Comparison of ENCODE assay signal across 23 mouse cellular contexts in genomic region chr7:67291356-67291755, GRCm38 (mm10).
"Had no signal": no experiment of that assay in that cellular context is flagged by ENCODE, and none has a peak within 500 bp of the region (broad histone marks: within the 10 kb centered on the region; RNA-seq: fewer than 3 reads in every experiment).

No protein-coding gene starts in this region.

- H3K4me3 ChIP-seq: heart, embryonic 10.5 days; heart, embryonic 12.5 days; hindbrain, embryonic 12.5 days; intestine, embryonic 15.5 days; layer of hippocampus, adult 2 months; left cerebral cortex, adult 2 months; limb, embryonic 10.5 days; limb, embryonic 12.5 days; liver, embryonic 13.5 days had no signal

- ATAC-seq: hindbrain, embryonic 16.5 days; intestine, embryonic 15.5 days; intestine, postnatal 0 days had no signal

- H3K4me1 ChIP-seq: heart, embryonic 10.5 days; hindbrain, embryonic 12.5 days; intestine, embryonic 15.5 days; limb, embryonic 10.5 days; limb, embryonic 12.5 days; liver, embryonic 13.5 days had no signal

- H3K9me3 ChIP-seq: heart, embryonic 10.5 days; heart, embryonic 12.5 days; hindbrain, embryonic 12.5 days; intestine, embryonic 15.5 days; limb, embryonic 10.5 days; limb, embryonic 12.5 days; liver, embryonic 13.5 days had no signal

- H3K27ac ChIP-seq: heart, embryonic 10.5 days; hindbrain, embryonic 12.5 days; hindbrain, embryonic 14.5 days; intestine, embryonic 15.5 days; layer of hippocampus, adult 2 months; left cerebral cortex, adult 2 months; limb, embryonic 10.5 days; limb, embryonic 12.5 days; liver, embryonic 13.5 days had no signal

- H3K9ac ChIP-seq: heart, embryonic 12.5 days; hindbrain, embryonic 12.5 days; hindbrain, embryonic 14.5 days; intestine, embryonic 15.5 days; limb, embryonic 12.5 days; liver, embryonic 13.5 days had no signal

- H3K27me3 ChIP-seq: heart, embryonic 12.5 days; hindbrain, embryonic 12.5 days; intestine, embryonic 15.5 days; limb, embryonic 12.5 days; liver, embryonic 13.5 days had no signal

- DNase-seq: gastrocnemius, postnatal 14 days; gastrocnemius, postnatal 36 days; heart, adult 18-20 months; heart, postnatal 10 days; kidney, adult 18-20 months; kidney, adult 8-10 months; kidney, postnatal 10 days; kidney, postnatal 25 days; kidney, postnatal 4 days; liver; liver, embryonic 13.5 days had no signal

- H3K4me2 ChIP-seq: heart, embryonic 12.5 days; hindbrain, embryonic 12.5 days; hindbrain, embryonic 14.5 days; intestine, embryonic 15.5 days; limb, embryonic 12.5 days; liver, embryonic 11.5 days; liver, embryonic 13.5 days had no signal

- H3K36me3 ChIP-seq: hindbrain, embryonic 12.5 days; intestine, embryonic 15.5 days; limb, embryonic 12.5 days; liver, embryonic 13.5 days had no signal
